Comparison of ENCODE assay signal across 12 mouse cellular contexts in genomic region chr3:83374333-83374732, GRCm38 (mm10).
"Had no signal": no experiment of that assay in that cellular context is flagged by ENCODE, and none has a peak within 500 bp of the region (broad histone marks: within the 10 kb centered on the region; RNA-seq: fewer than 3 reads in every experiment).

No protein-coding gene starts in this region.

- DNase-seq: layer of hippocampus, adult 9-11 months; layer of hippocampus, postnatal 36 days; liver; liver, embryonic 13.5 days; liver, postnatal 0 days; midbrain, embryonic 14.5 days had no signal

- H3K4me2 ChIP-seq: limb, embryonic 12.5 days; liver, embryonic 13.5 days; neural tube, embryonic 12.5 days had no signal

- H3K9me3 ChIP-seq: limb, embryonic 12.5 days; midbrain, embryonic 10.5 days; neural tube, embryonic 12.5 days had no signal

- H3K27ac ChIP-seq: limb, embryonic 12.5 days; liver, embryonic 13.5 days; midbrain, embryonic 10.5 days; neural tube, embryonic 12.5 days; stomach, postnatal 0 days had no signal

- H3K4me3 ChIP-seq: limb, embryonic 12.5 days; liver, embryonic 13.5 days; midbrain, embryonic 10.5 days; neural tube, embryonic 12.5 days had no signal

- H3K27me3 ChIP-seq: limb, embryonic 12.5 days; liver, embryonic 13.5 days; neural tube, embryonic 12.5 days had no signal

- H3K36me3 ChIP-seq: limb, embryonic 12.5 days; liver, embryonic 13.5 days; midbrain, embryonic 10.5 days; neural tube, embryonic 12.5 days had no signal

- ATAC-seq: inflammation-experienced regulatory T-cells, adult 6 months; intestine, postnatal 0 days; liver, postnatal 0 days had no signal

- H3K4me1 ChIP-seq: liver, embryonic 13.5 days had no signal

- H3K9ac ChIP-seq: limb, embryonic 12.5 days; liver, embryonic 13.5 days; liver, postnatal 0 days; neural tube, embryonic 12.5 days had no signal
